Mouse (Mus musculus) liver, adult 2 months (tissue): Measurements from ENCODE around the gene Rundc3a.

ENCODE experiments used
- CTCF ChIP-seq: fragments of 200-500 bp; IDR thresholded peaks from 2 replicates; pipeline ENCODE4 v1.5.1; 2011; ENCODE audit warnings: low read depth, low read length, control low read depth
- POLR2A ChIP-seq: fragments of 200-500 bp; IDR thresholded peaks from 2 replicates; pipeline ENCODE4 v1.6.1; 2011; ENCODE audit warnings: low read length, control low read depth; ENCODE audit not compliant: insufficient read depth; ENCODE audit errors: extremely low read depth

DNA sequence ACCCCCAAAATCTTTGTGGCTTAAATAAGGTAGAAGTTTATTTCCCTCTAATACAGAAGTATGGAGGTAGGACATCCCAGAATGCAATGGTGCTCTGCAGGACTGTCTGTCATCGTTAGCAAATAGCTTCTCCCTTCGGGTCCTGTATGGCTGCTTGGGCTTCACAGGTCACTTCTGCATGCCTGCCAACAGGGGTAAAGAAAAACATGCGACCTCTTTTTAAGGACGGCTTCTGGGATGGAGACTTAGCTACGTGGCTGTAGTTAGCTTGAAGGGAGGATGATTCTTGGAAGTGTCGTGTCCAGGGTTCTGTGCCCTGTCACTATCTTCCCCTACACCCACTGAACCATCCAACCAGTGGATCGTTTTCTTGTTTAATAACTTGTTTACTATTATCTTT lies 22.9 kb upstream of the Rundc3a start:
- no peak for TF ChIP-seq POLR2A
- TF ChIP-seq CTCF, result no peak
